Mouse (Mus musculus) kidney, adult 18-20 months (tissue): Measurements from ENCODE around the gene Itsn2.
"Not testable (repeated sequence)": the region's sequence is repeated elsewhere in the genome, so short reads cannot be mapped to it uniquely, and the experiment has no call there.

ENCODE experiments used
- DNase-seq: peaks from one replicate; pipeline ENCODE4 v3.0.0; 2021

Gene Itsn2

GRCm38 (mm10) chr12:4592541-4593165, at the start of gene Itsn2, which contains the start of gene Gm3625:
TSS of gene Itsn2 (plus strand) at chr12:4592638.
TSS of gene Gm3625 (minus strand) at chr12:4592927.
- peak; percentile 85 for DNase-seq

GRCm38 (mm10) chr12:4544400-4544919, 48.0 kb upstream of the Itsn2 start:
- DNase-seq, result no peak

- DNase-seq, result no peak
Measured at GRCm38 (mm10) chr12:4545425-4545824, 47.0 kb upstream of the Itsn2 start.

- no peak for DNase-seq
Measured at GRCm38 (mm10) chr12:4546491-4546890, 45.9 kb upstream of the Itsn2 start.

GRCm38 (mm10) chr12:4547557-4547956, 44.9 kb upstream of the Itsn2 start:
- no peak for DNase-seq

GRCm38 (mm10) chr12:4548053-4549013, 44.1 kb upstream of the Itsn2 start:
- peak; percentile 75 for DNase-seq

GRCm38 (mm10) chr12:4553704-4554103, 38.7 kb upstream of the Itsn2 start:
- not testable (repeated sequence) for DNase-seq

- DNase-seq, result no peak
Measured at GRCm38 (mm10) chr12:4555451-4555850, 37.0 kb upstream of the Itsn2 start.

- DNase-seq, result no peak
Measured at GRCm38 (mm10) chr12:4556891-4557290, 35.5 kb upstream of the Itsn2 start.

GRCm38 (mm10) chr12:4557436-4557835, 35.0 kb upstream of the Itsn2 start:
- DNase-seq, result no peak

GRCm38 (mm10) chr12:4558013-4558412, 34.4 kb upstream of the Itsn2 start:
- no peak for DNase-seq

- DNase-seq, result peak; percentile 37
Measured at GRCm38 (mm10) chr12:4558475-4559279, 33.8 kb upstream of the Itsn2 start.

- DNase-seq, result peak; percentile 30
Measured at GRCm38 (mm10) chr12:4571864-4572263, 20.6 kb upstream of the Itsn2 start.

- DNase-seq, result no peak
Measured at GRCm38 (mm10) chr12:4574065-4574464, 18.4 kb upstream of the Itsn2 start.

- no peak for DNase-seq
Measured at GRCm38 (mm10) chr12:4582326-4582725, 10.1 kb upstream of the Itsn2 start.

GRCm38 (mm10) chr12:4587846-4588245, 4.6 kb upstream of the Itsn2 start:
- DNase-seq, result no peak

GRCm38 (mm10) chr12:4588603-4589002, 3.8 kb upstream of the Itsn2 start:
- DNase-seq, result peak; percentile 70

- DNase-seq, result no peak
Measured at GRCm38 (mm10) chr12:4592025-4592424, 413 bp upstream of the Itsn2 start.

GRCm38 (mm10) chr12:4593166-4593929, 910 bp downstream of the Itsn2 start:
- DNase-seq, result peak; percentile 72

- DNase-seq, result no peak
Measured at GRCm38 (mm10) chr12:4593930-4594391, 1.5 kb downstream of the Itsn2 start.

- DNase-seq, result no peak
Measured at GRCm38 (mm10) chr12:4595055-4595454, 2.6 kb downstream of the Itsn2 start.
